ENCODE assay signal across 26 mouse cellular contexts in the genomic region with DNA sequence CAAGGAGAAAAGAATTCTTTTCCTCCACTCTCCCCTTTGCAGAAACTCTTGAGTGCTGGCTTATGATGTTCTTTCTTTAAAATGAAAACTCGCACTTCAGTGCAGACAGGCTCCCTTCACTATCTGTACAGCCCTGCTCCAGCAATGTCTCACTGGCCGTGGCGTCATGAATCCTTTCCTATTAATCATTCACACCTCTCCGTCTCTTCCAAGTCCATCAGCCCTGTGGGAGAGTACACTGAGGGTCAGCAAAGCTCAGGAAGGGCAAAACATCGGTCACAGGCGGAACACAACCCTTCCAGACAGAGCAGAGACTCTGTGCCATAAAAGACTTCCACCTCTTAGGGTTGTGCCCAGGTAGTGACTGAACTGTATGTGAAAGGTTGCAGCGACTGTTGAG. TPM values are rescaled to one million over a fixed set of nuclear protein-coding genes. Genes with fewer than 3 reads are reported as not detected.
A peak's percentile ranks its signal among the peaks of the same experiment; 100 is the strongest.
DNase-seq lines count a peak whose midpoint lies in the region; ATAC-seq lines count a peak whose summit lies in the region.
"Had no signal": no experiment of that assay in that cellular context is flagged by ENCODE, and none has a peak within 500 bp of the region (broad histone marks: within the 10 kb centered on the region; RNA-seq: fewer than 3 reads in every experiment).

No protein-coding gene starts in this region.

- 63% methylated on average over 7 of the region's 7 CpGs for WGBS in liver, embryonic 13.5 days (ENCODE audit: insufficient replicate concordance)
- 59% methylated on average over 7 of the region's 7 CpGs for WGBS in liver, embryonic 12.5 days (ENCODE audit: insufficient replicate concordance)

- no peak overlapping the region for H3K4me3 ChIP-seq in liver, embryonic 13.5 days (replicated peaks)
- no peak overlapping the region for H3K4me3 ChIP-seq in liver, embryonic 12.5 days
- H3K4me3 ChIP-seq: forebrain, embryonic 15.5 days; heart, embryonic 15.5 days; limb, embryonic 12.5 days; midbrain, embryonic 12.5 days; neural tube, embryonic 15.5 days had no signal

- no peak overlapping the region for H3K4me2 ChIP-seq in liver, embryonic 13.5 days
- no peak overlapping the region for H3K4me2 ChIP-seq in liver, embryonic 12.5 days
- H3K4me2 ChIP-seq: forebrain, embryonic 15.5 days; heart, embryonic 15.5 days; hindbrain, embryonic 14.5 days; limb, embryonic 12.5 days; midbrain, embryonic 12.5 days; neural tube, embryonic 15.5 days had no signal

- H3K27me3 ChIP-seq in liver, embryonic 13.5 days, result no peaks in the 10 kb centered on the region
- no peaks in the 10 kb centered on the region for H3K27me3 ChIP-seq in liver, embryonic 12.5 days (replicated peaks)
- H3K27me3 ChIP-seq: forebrain, embryonic 15.5 days; heart, embryonic 15.5 days; limb, embryonic 12.5 days; neural tube, embryonic 15.5 days had no signal

- no peak for DNase-seq in liver, embryonic 13.5 days
- DNase-seq in kidney, adult 9 months, result peak; percentile 87
- DNase-seq in kidney, postnatal 14 days, result peak; percentile 67
- DNase-seq in yolk sac, embryonic 10.5 days (ENCODE audit: low spot score), result peak; percentile 73
- DNase-seq in cerebellum, adult 8-10 months, result no peak
- no peak for DNase-seq in adrenal gland, postnatal 14 days
- DNase-seq: adrenal gland, postnatal 25 days; cerebellum, adult 9-10 months; heart, postnatal 4 days; lung, adult 2 months; right cerebral cortex, adult 18-20 months had no signal

- no peak overlapping the region for H3K9ac ChIP-seq in liver, embryonic 13.5 days
- no peak overlapping the region for H3K9ac ChIP-seq in liver, embryonic 12.5 days
- H3K9ac ChIP-seq: forebrain, embryonic 15.5 days; heart, embryonic 15.5 days; hindbrain, embryonic 14.5 days; limb, embryonic 12.5 days; midbrain, embryonic 12.5 days; neural tube, embryonic 15.5 days had no signal

- H3K4me1 ChIP-seq in liver, embryonic 13.5 days (replicated peaks), result no peaks in the 10 kb centered on the region
- no peaks in the 10 kb centered on the region for H3K4me1 ChIP-seq in liver, embryonic 12.5 days
- H3K4me1 ChIP-seq: forebrain, embryonic 15.5 days; heart, embryonic 15.5 days; limb, embryonic 12.5 days; midbrain, embryonic 12.5 days had no signal

- H3K36me3 ChIP-seq in liver, embryonic 13.5 days, result no peaks in the 10 kb centered on the region
- no peaks in the 10 kb centered on the region for H3K36me3 ChIP-seq in liver, embryonic 12.5 days
- H3K36me3 ChIP-seq: forebrain, embryonic 15.5 days; heart, embryonic 15.5 days; limb, embryonic 12.5 days; midbrain, embryonic 12.5 days; neural tube, embryonic 15.5 days had no signal

- ATAC-seq in liver, embryonic 13.5 days (ENCODE audit: low read depth), result peak; percentile 39
- no peak for ATAC-seq in liver, embryonic 12.5 days
- ATAC-seq: forebrain, embryonic 15.5 days; inflammation-experienced regulatory T-cells, adult 6 months had no signal

- H3K27ac ChIP-seq in liver, embryonic 13.5 days, result no peak overlapping the region
- no peak overlapping the region for H3K27ac ChIP-seq in liver, embryonic 12.5 days
- H3K27ac ChIP-seq: forebrain, embryonic 15.5 days; heart, embryonic 15.5 days; hindbrain, embryonic 14.5 days; limb, embryonic 12.5 days; midbrain, embryonic 12.5 days; neural tube, embryonic 15.5 days had no signal

- H3K9me3 ChIP-seq in liver, embryonic 13.5 days (replicated peaks), result no peaks in the 10 kb centered on the region
- no peaks in the 10 kb centered on the region for H3K9me3 ChIP-seq in liver, embryonic 12.5 days (replicated peaks)
- H3K9me3 ChIP-seq: forebrain, embryonic 15.5 days; heart, embryonic 15.5 days; limb, embryonic 12.5 days; midbrain, embryonic 12.5 days; neural tube, embryonic 15.5 days had no signal

RNA-seq across cellular contexts. Expression of gene Gldc, which starts 26.9 kb away (rescaled TPM):
- 18.8 and 24.0 TPM in 2 replicates for polyA plus RNA-seq in liver, embryonic 13.5 days (2015; fragmentation: Nextera tagmentation; extraction: Ambion mirVana)
- 27.4 and 28.1 TPM in 2 replicates for polyA plus RNA-seq in liver, embryonic 12.5 days (2016; fragmentation: Nextera tagmentation; extraction: Ambion mirVana)
- total RNA-seq in adrenal gland, postnatal 14 days (2021), result 1.7 and 15.3 TPM in 2 replicates
- total RNA-seq: granulocyte monocyte progenitor cell, adult 5-6 weeks; megakaryocyte, adult 5-6 weeks had no signal

RNA-seq across cellular contexts. Expression of gene Mbl2, which starts 30.6 kb away (rescaled TPM):
- 0.71 and 0.73 TPM in 2 replicates for polyA plus RNA-seq in liver, embryonic 13.5 days (2015; fragmentation: Nextera tagmentation; extraction: Ambion mirVana)
- 0.12 and 0.41 TPM in 2 replicates for polyA plus RNA-seq in liver, embryonic 12.5 days (2016; fragmentation: Nextera tagmentation; extraction: Ambion mirVana)
- total RNA-seq in adrenal gland, postnatal 14 days (2021), result 1.5 and 45.8 TPM in 2 replicates
- total RNA-seq: adrenal gland, postnatal 25 days; gastrocnemius, adult 8-10 months; granulocyte monocyte progenitor cell, adult 5-6 weeks; heart, postnatal 4 days; layer of hippocampus, postnatal 25 days; left cerebral cortex, postnatal 10 days; megakaryocyte, adult 5-6 weeks had no signal
- polyA plus RNA-seq: brain, embryonic 14.5 days; C2C12; forebrain, embryonic 15.5 days; heart, embryonic 15.5 days; hindbrain, embryonic 14.5 days; inflammation-experienced regulatory T-cells, adult 6 months; limb, embryonic 12.5 days; midbrain, embryonic 12.5 days; neural tube, embryonic 15.5 days had no signal

Comparison
In these comparisons a context has a peak if more than half of its experiments do, and no peak if none do; other contexts are left out.
1. DNase-seq: peak in kidney, adult 9 months (single experiment), kidney, postnatal 14 days (single experiment) and yolk sac, embryonic 10.5 days (single experiment); none in liver, embryonic 13.5 days (single experiment), cerebellum, adult 8-10 months (single experiment) and adrenal gland, postnatal 14 days (single experiment).